Mouse (Mus musculus) effector memory CD4-positive, alpha-beta T cell, adult 5 months (primary cell): Measurements from ENCODE around the gene Dcun1d2. TPM values are rescaled to one million over a fixed set of nuclear protein-coding genes. Genes with fewer than 3 reads are reported as not detected.

Source experiments
- polyA plus RNA-seq: library from polyadenylated mRNA; unstranded; fragments of 100-300 nt; shearing (Covaris generic); gene quantifications from one replicate; pipeline ENCODE4 v1.2.1, GENCODE M21; 2017

The Dcun1d2 gene
- polyA plus RNA-seq: 16.5 TPM

GRCm38 (mm10) chr8:13287692-13288623 is at the start of gene Dcun1d2, which contains the start of gene Tmco3:
Gene Dcun1d2, minus strand, starts transcription at chr8:13288131.
Gene Tmco3, plus strand, starts transcription at chr8:13288190.

GRCm38 (mm10) chr8:13254019-13254418 is 33.9 kb downstream of the Dcun1d2 start, which contains the start of gene Adprhl1:
Gene Adprhl1, minus strand, starts transcription at chr8:13254162.

Other genes with a start within 250 kb of the Dcun1d2 start
- gene Proz, start 227.2 kb downstream of the Dcun1d2 start, polyA plus RNA-seq: 2.2 TPM
- gene Pcid2, start 182.7 kb downstream of the Dcun1d2 start, polyA plus RNA-seq: 37.3 TPM
- 24.1 TPM for gene Cul4a, start 182.5 kb downstream of the Dcun1d2 start, polyA plus RNA-seq
- 204 TPM for gene Lamp1, start 129.0 kb downstream of the Dcun1d2 start, polyA plus RNA-seq
- gene Grtp1, start 87.5 kb downstream of the Dcun1d2 start, polyA plus RNA-seq: 2.3 TPM
- gene Adprhl1, start 34.0 kb downstream of the Dcun1d2 start, polyA plus RNA-seq: not detected
- gene Tmco3, start 59 bp upstream of the Dcun1d2 start, polyA plus RNA-seq: 21.1 TPM
- gene Tfdp1, start 50.6 kb upstream of the Dcun1d2 start, polyA plus RNA-seq: 67.8 TPM
- not detected for gene Atp4b, start 108.7 kb upstream of the Dcun1d2 start, polyA plus RNA-seq
- not detected for gene Grk1, start 117.0 kb upstream of the Dcun1d2 start, polyA plus RNA-seq
- gene Tmem255b, start 147.1 kb upstream of the Dcun1d2 start, polyA plus RNA-seq: not detected
- not detected for gene Gas6, start 206.4 kb upstream of the Dcun1d2 start, polyA plus RNA-seq